Mouse (Mus musculus) brown adipose tissue, adult 24 weeks (tissue): ENCODE data around the gene Gp9. TPM values are rescaled to one million over a fixed set of nuclear protein-coding genes. Genes with fewer than 3 reads are reported as not detected.
A peak's percentile ranks its signal among the peaks of the same experiment; 100 is the strongest.

Experiments used
- H3K27ac ChIP-seq: fragments of 200-500 bp; replicated peaks from 2 replicates; pipeline ENCODE4 v1.5.1; 2012; ENCODE audit warnings: low read depth, mild to moderate bottlenecking, low read length
- H3K4me1 ChIP-seq: fragments of 200-500 bp; 2 replicates; pipeline ENCODE4 v1.6.1; 2012; ENCODE audit warnings: low read length, mixed read lengths; ENCODE audit not compliant: control insufficient read depth, insufficient read depth, insufficient read length
- H3K4me3 ChIP-seq: fragments of 200-500 bp; 2 replicates; pipeline ENCODE4 v1.5.1; 2012; ENCODE audit warnings: low read depth, mild to moderate bottlenecking, low read length, moderate library complexity; ENCODE audit not compliant: insufficient read depth
- polyA plus RNA-seq: library from polyadenylated mRNA; stranded (reverse); fragments of >200 nt; gene quantifications from 2 replicates; pipeline ENCODE4 v1.2.4, GENCODE M21; 2012; ENCODE audit not compliant: missing spikeins, insufficient read depth, insufficient read length

Gene Gp9
- polyA plus RNA-seq, 1 experiment: not detected

DNA sequence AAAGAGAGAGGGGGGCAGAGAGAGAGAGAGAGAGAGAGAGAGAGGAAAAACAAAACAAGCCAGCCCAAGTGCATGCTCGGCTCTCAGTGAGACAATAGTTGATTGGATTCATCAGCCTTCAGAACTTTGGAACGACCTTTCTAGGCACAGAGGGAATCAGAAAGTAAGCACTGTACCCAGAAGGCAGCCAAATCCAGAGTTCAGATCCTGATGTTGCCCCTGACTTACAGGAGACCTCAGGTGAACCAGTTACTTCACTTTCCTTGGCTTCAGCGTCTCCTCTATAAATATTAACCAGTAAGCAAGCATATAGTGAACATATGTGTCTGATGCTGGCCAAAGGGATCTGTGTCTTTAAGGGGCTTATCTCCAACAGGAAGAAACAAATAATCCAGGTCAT is 30.6 kb downstream of the Gp9 start:
- no peak overlapping the region for H3K4me3 ChIP-seq
- H3K4me1 ChIP-seq: peaks cover 15% of the 10 kb centered on the region
- H3K27ac ChIP-seq: no peak overlapping the region

DNA sequence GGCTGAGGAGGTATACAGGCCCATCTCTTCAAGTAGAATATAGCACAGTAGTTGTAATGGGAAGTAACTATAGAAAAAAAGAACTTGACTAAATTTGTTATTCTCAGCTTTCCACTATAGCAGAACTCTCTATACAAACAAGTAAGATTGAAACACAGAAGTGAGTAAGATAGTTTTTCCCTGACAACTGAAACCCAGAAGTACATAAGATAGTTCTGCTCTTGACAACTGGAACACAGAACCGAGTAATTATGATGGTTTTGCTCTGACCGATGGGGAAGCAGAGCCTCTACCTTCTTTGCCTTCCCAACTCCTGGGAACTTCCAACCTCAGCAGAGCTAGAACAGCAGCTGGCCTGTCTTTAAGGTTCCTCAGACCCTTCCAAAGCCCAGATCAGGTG is 31.3 kb downstream of the Gp9 start:
- Histone ChIP-seq H3K4me1 (peaks cover 15% of the 10 kb centered on the region), H3K4me3 (no peak overlapping the region), H3K27ac (peak overlapping the region; percentile 58)

DNA sequence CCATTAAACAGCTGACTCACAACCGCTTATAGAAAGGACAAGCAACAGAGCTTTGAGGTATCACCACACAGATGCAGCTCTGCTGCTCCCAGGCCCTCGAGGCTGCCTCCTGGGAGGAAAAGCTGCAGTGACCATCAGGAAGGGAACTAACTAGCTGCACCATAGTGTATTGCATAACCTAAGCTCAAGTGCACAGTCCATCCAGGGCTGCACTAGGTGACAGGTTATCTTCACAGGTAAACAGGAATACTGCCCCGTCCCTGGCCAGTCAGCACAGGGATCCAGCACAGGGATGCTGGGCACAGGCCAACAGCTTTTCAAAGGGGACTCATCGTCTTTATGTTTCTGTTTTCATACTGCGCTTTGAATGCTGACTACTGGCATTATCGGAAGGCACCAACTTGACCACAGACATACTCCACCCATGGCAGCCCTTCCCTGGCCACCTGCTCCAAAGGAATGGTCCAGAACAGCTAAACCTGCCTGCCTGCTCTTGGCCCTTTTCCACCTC is 31.8 kb downstream of the Gp9 start:
- Histone ChIP-seq H3K4me1 (peaks cover 15% of the 10 kb centered on the region), H3K4me3 (peak overlapping the region; percentile 91), H3K27ac (peak overlapping the region; percentile 58)

DNA sequence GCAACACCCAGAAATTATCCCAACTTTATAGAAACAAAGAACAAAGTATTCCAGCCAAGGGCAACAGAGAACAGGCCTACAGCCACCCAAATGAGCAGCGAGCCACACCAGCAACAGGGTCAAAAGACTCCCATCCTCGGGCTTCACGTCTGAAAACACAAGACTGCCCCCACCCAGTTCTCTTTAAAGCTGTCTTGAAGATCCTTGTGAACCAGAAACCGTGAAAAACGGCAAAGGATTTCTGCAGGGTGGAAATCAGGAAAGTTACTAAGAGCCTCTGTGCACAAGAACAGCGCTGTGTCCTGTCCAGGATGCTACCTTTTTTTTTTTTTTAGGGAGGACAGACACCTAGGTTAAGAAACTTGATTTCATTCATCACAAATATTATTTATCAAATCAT is 32.4 kb downstream of the Gp9 start:
- peaks cover 15% of the 10 kb centered on the region for H3K4me1 ChIP-seq
- H3K27ac ChIP-seq: peak overlapping the region; percentile 58
- H3K4me3 ChIP-seq: peak overlapping the region; percentile 91

DNA sequence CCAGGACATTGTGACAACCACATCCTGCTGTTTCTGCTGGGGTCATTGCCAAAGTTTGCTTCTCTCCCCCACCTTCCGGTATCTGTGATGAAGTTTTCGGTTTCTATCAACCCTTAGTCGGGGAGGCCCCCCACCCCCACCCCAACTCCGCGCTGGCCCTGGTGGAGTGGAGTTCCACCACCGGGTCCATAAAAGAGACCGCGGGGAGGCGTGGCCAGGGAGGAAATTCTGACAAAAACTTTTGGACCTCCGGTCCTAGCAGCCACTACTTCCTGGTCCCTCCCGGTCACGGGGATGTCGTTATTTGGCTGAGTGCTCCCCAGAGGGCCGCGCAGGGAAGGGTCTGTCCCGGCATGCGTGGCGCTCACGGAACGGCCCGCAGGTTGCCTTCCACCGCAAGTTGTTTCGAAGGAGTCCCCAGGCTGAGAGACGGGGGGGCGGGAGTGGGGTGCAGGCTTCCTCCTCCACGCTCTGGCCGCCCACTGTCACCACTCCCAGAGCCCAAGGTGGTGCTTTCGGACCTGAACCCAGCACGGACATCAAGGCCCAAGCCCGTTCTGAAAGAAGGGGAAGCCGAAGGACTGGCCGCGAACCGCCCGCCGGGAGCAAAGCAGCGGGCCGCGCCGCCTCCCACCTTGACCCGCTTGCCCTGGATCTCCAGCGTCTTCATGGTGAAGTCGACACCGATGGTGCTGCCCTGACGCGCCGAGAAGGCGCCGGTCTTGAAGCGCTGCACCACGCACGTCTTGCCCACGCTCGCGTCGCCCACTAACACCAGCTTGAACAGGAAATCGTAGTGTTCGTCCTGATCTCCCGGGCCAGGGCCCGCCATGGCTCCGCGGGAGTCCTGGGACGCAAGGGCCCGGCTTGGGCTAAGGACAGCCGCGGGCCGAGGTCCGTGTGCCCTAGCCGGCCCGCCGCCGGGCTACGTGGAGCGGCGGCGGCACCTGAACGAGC is 33.1 kb downstream of the Gp9 start:
- Histone ChIP-seq H3K27ac (peak overlapping the region; percentile 88), H3K4me3 (peak overlapping the region; percentile 91), H3K4me1 (peaks cover 10% of the 10 kb centered on the region)

DNA sequence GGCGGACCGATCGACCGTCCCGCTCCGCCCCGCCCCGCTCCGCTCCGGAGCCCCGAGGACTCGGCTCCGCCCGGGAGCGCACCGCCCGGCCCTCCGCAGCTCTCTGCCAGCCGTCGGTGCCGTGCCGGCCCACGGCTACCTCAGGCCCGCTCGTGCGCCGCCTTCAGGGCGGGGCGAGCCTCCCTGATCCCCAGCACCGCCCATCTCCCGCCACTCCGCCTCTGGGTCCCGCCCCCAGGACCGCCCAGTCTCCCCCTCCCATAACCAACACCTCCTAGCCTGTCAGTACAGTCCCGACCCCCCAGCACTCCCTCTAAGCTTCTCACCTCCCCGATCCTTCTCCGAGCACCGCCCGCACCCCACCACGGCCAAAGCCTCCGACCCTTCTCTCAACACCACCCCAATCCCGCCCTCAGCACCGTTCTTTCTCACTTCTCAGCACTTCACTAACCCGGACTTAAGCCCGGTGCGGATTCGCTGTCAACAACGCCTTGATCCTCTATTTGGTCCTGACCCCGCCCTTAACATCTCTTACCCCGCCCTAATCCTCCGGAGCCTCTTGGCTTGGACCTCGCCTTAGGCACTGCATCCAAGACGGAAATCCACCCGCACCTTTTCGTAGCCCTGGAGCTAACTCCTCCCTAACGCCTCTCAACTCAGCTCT is 33.9 kb downstream of the Gp9 start, which contains the start of gene Rab43:
Rab43 (minus strand) TSS at position 490 of the 664 bp plus-strand sequence.
- peaks cover 8% of the 10 kb centered on the region for H3K4me1 ChIP-seq
- H3K4me3 ChIP-seq: peak within 1 kb of the TSS; percentile 91
- H3K27ac ChIP-seq: peak within 1 kb of the TSS; percentile 88

DNA sequence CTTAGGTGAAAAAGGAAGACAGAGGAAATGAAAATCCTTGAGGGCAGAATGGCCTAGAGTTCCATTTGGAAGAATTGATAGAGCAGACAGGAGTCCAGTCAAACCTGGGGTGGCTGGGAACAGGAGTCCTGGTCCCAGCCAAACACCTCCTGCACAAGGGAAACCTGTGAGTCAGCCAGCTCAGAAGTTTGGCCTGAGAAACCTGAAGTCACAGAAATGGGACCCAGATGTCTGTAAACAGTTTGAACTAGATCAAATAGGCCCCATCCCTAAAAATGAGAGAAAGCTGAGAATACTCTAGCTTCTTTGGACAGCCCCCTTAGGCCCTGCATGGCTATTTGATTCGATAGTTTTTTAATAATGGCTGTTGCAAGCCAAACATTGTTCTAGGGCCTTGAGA is 34.8 kb downstream of the Gp9 start:
- Histone ChIP-seq H3K27ac (peak overlapping the region; percentile 53; the same call in 1 of the 2 replicates), H3K4me1 (peaks cover 5% of the 10 kb centered on the region), H3K4me3 (peak overlapping the region; percentile 52; the same call in 1 of the 2 replicates)

DNA sequence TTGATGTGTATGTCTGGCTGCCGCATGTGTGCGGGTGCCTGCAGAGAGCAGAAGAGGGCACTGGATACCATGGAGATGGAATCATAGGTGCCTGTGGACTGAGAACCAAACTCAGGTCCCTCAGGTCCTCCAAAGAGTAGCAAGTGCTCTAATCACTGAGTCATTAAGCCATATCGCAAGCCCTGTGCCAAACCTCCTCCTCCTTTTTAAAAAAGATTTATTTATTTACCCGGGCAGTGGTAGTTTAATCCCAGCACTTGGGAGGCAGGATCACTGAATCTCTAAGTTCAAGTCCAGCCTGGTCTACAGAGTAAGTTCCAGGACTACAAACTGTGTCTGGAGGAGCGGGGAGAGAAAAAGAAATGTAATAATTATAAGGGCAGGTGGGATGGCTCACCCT is 36.6 kb downstream of the Gp9 start:
- H3K4me3 ChIP-seq: no peak overlapping the region
- H3K27ac ChIP-seq: no peak overlapping the region
- peaks cover 5% of the 10 kb centered on the region for H3K4me1 ChIP-seq

DNA sequence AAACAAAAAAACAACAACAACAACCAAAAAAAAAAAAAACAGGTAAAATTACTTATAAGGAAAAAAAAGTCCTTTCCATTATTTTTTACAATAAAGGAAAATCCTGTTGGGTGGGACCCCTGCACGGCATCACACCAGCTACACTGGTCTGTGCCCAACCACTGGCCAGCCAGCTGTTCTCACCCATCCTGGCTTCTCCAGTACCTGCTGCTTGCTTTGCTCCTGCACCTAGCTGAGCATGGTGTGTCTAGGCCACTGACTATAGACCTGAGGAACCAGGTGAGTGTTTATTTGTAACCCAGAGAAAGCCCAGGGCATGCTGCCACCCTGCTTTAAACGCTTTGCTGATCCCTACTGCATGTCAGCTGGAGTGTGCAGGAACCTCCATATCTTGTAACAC is 42.5 kb downstream of the Gp9 start:
- Histone ChIP-seq H3K4me3 (no peak overlapping the region), H3K27ac (no peak overlapping the region), H3K4me1 (no peaks in the 10 kb centered on the region)

Other genes starting within 250 kb of the Gp9 start
- gene Arhgap25, start 244.8 kb upstream of the Gp9 start, polyA plus RNA-seq: 1.5 and 2.3 TPM in 2 replicates
- 0.24 TPM in 1 of 2 replicates, not detected in the other for gene Prokr1, start 187.3 kb upstream of the Gp9 start, polyA plus RNA-seq
- 1.7 and 2.6 TPM in 2 replicates for gene Aplf, start 105.9 kb upstream of the Gp9 start, polyA plus RNA-seq
- 0.36 TPM in 1 of 2 replicates, not detected in the other for gene Efcc1, start 47.2 kb upstream of the Gp9 start, polyA plus RNA-seq
- 4.7 and 16.0 TPM in 2 replicates for gene Rab43, start 34.1 kb downstream of the Gp9 start, polyA plus RNA-seq
- gene Gm45140, start 57.7 kb downstream of the Gp9 start, polyA plus RNA-seq: not detected in 2 replicates
- 21.0 and 31.7 TPM in 2 replicates for gene Isy1, start 60.7 kb downstream of the Gp9 start, polyA plus RNA-seq
- gene Cnbp, start 73.0 kb downstream of the Gp9 start, polyA plus RNA-seq: 367 and 450 TPM in 2 replicates
- gene Copg1, start 109.7 kb downstream of the Gp9 start, polyA plus RNA-seq: 40.1 and 45.5 TPM in 2 replicates
- gene Hmces, start 135.9 kb downstream of the Gp9 start, polyA plus RNA-seq: 7.9 and 15.3 TPM in 2 replicates
- 2.3 and 2.8 TPM in 2 replicates for gene H1fx, start 203.6 kb downstream of the Gp9 start, polyA plus RNA-seq